Mouse (Mus musculus) hindbrain, embryonic 15.5 days (tissue): Measurements from ENCODE around the gene Sc5d. TPM values are rescaled to one million over a fixed set of nuclear protein-coding genes. Genes with fewer than 3 reads are reported as not detected.

Source experiments
- ATAC-seq: fragments of 200-750 bp; cut with Nextera tagmentation; 2 replicates; pipeline ENCODE4 v1.8.0; 2017; ENCODE audit warnings: low read depth, moderate number of reproducible peaks, moderate TSS enrichment; ENCODE audit not compliant: low FRiP score
- H3K27ac ChIP-seq: fragments of 300-500 bp; sonication (generic); replicated peaks from 2 replicates; pipeline ENCODE4 v1.5.1; 2015; ENCODE audit warnings: mild to moderate bottlenecking, inconsistent platforms
- H3K27me3 ChIP-seq: fragments of 300-500 bp; sonication (generic); 2 replicates; pipeline ENCODE4 v1.6.1; 2015; ENCODE audit warnings: control low read depth, inconsistent platforms
- H3K36me3 ChIP-seq: fragments of 300-500 bp; sonication (generic); 2 replicates; pipeline ENCODE4 v1.6.1; 2015; ENCODE audit warnings: control low read depth, inconsistent platforms
- H3K4me1 ChIP-seq: fragments of 300-500 bp; sonication (generic); replicated peaks from 2 replicates; pipeline ENCODE4 v1.6.1; 2015; ENCODE audit warnings: control low read depth, inconsistent platforms
- H3K4me2 ChIP-seq: fragments of 300-500 bp; sonication (generic); 2 replicates; pipeline ENCODE4 v1.6.1; 2015; ENCODE audit warnings: moderate library complexity, mild to moderate bottlenecking, inconsistent platforms
- H3K4me3 ChIP-seq: fragments of 300-500 bp; sonication (generic); 2 replicates; pipeline ENCODE4 v1.5.1; 2015; ENCODE audit warnings: mild to moderate bottlenecking, inconsistent platforms
- H3K9ac ChIP-seq: fragments of 300-500 bp; sonication (generic); 2 replicates; pipeline ENCODE4 v1.6.1; 2015; ENCODE audit warnings: inconsistent platforms
- H3K9me3 ChIP-seq: fragments of 300-500 bp; sonication (generic); 2 replicates; pipeline ENCODE4 v1.6.1; 2016; ENCODE audit warnings: control low read depth, inconsistent platforms
- WGBS: fragments of 180-500 bp; shearing (Covaris S2); methylation state at CpG from one replicate; pipeline ENCODE4 v1.1.7; 2015; 5-methylcytosine and 5-hydroxymethylcytosine counted together
- polyA plus RNA-seq: library from polyadenylated mRNA; unstranded; fragments of >200 nt; fragmentation: Nextera tagmentation; extraction: Ambion mirVana; gene quantifications from 2 replicates; pipeline ENCODE4 v1.2.1, GENCODE M21; 2015

Sc5d gene
- 73.4 and 77.8 TPM in 2 replicates for polyA plus RNA-seq

DNA sequence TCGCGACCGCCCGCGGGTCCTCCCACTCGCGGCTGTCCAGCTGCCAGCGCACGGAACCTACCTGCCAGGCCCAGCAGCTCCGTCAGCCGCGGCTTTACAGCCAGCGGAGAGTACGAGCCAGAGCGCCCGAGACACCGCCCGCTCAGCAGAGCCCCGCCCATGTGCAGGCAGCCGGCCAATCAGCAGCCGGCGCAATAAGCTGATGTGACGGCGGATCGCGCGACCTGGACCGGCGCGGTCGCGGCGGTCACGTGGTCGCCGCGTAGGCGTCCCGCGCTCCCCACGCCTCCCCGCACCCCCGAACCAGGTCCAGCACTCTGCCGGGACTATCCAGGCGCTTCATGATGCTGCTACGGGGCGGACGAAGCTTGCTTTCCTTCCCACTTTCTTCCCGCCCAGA, at the start of gene Sc5d:
Gene Sc5d (minus strand): TSS at position 112 of the 400 bp plus-strand sequence.
- 0% methylated on average over 43 of the region's 49 CpGs for WGBS
- ATAC-seq, result peak; percentile 99
- no peaks in the 10 kb centered on the region for H3K27me3 ChIP-seq
- peak within 1 kb of the TSS; percentile 83 for H3K9ac ChIP-seq
- peaks cover 9% of the 10 kb centered on the region for H3K36me3 ChIP-seq
- peak within 1 kb of the TSS; percentile 88 for H3K27ac ChIP-seq
- H3K9me3 ChIP-seq, result no peaks in the 10 kb centered on the region
- H3K4me3 ChIP-seq, result peak within 1 kb of the TSS; percentile 69
- peaks cover 38% of the 10 kb centered on the region for H3K4me1 ChIP-seq
- H3K4me2 ChIP-seq, result peak within 1 kb of the TSS; percentile 75

DNA sequence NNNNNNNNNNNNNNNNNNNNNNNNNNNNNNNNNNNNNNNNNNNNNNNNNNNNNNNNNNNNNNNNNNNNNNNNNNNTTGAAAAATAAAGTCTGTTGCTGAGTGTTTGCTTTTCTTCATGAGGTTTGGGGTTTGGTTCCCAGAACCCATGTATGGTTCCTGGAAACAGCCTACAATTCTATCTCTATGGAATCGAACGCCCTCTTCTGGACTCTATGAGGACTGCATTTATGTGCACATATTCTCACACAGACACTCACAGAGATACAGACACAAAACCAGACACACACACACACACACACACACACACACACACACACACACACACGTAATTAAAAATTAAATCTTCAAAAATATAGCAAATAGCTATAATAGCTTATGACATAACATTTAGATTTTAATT, 47.3 kb upstream of the Sc5d start:
- H3K9me3 ChIP-seq, result no peaks in the 10 kb centered on the region
- H3K4me2 ChIP-seq, result no peak overlapping the region
- no peaks in the 10 kb centered on the region for H3K4me1 ChIP-seq
- no peak for ATAC-seq
- no peaks in the 10 kb centered on the region for H3K36me3 ChIP-seq
- no peak overlapping the region for H3K4me3 ChIP-seq
- H3K27me3 ChIP-seq, result no peaks in the 10 kb centered on the region
- no peak overlapping the region for H3K27ac ChIP-seq
- 85% methylated on average over 3 of the region's 3 CpGs for WGBS
- H3K9ac ChIP-seq, result no peak overlapping the region

DNA sequence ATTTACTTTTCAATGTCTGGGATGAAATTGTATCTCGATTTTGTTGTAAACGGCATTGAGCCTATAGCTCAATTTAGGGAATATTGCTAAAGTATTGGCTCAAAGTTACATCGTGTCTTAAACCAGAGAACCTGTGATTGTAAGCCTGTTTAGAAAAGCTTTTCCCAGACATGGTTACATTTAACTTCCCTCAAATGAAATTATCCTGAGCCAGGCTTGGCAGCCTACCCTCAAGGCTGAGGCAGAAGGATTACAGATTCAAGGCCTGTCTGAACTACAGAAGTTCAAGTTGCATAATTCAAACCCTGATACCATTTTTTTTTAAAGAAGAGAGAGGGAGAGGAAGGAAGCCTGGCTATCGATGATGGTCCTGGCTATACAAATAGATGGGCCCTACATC, 39.8 kb upstream of the Sc5d start:
- H3K4me2 ChIP-seq, result no peak overlapping the region
- H3K9ac ChIP-seq, result no peak overlapping the region
- no peaks in the 10 kb centered on the region for H3K4me1 ChIP-seq
- no peak overlapping the region for H3K4me3 ChIP-seq
- H3K27me3 ChIP-seq, result no peaks in the 10 kb centered on the region
- no peak overlapping the region for H3K27ac ChIP-seq
- no peaks in the 10 kb centered on the region for H3K36me3 ChIP-seq
- no peaks in the 10 kb centered on the region for H3K9me3 ChIP-seq
- ATAC-seq, result no peak
- WGBS, result 93% methylated on average over 4 of the region's 4 CpGs

DNA sequence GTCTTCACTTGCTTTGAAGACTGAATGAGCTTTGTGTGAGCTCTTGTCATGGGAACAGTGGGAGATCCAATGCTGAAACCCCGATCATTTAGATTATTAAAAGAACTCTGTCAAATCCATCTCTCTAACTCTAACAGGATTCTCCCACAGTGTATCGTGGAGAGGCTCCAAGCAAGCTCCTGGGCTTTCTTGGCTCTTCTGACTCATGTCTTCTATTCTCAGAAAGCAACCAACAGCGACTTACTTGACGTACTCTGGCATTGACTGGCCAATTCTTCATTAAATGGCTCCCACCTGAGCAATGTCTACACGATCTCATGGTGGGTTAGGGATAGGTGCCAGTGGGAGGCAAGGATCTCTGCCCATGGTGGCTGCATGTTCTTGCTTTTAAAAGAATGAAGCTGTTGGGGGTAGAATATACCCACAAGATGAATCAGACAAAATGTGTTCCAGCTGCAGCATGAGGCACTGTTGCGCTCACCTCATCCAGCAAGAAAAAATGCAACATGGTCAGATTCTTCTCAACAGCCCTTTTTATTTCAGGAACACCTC, 37.1 kb upstream of the Sc5d start:
- no peak for ATAC-seq
- H3K9ac ChIP-seq, result no peak overlapping the region
- no peaks in the 10 kb centered on the region for H3K9me3 ChIP-seq
- H3K27me3 ChIP-seq, result no peaks in the 10 kb centered on the region
- H3K27ac ChIP-seq, result no peak overlapping the region
- no peaks in the 10 kb centered on the region for H3K36me3 ChIP-seq
- H3K4me1 ChIP-seq, result no peaks in the 10 kb centered on the region
- WGBS, result 69% methylated on average over 6 of the region's 6 CpGs
- H3K4me2 ChIP-seq, result no peak overlapping the region
- H3K4me3 ChIP-seq, result no peak overlapping the region

DNA sequence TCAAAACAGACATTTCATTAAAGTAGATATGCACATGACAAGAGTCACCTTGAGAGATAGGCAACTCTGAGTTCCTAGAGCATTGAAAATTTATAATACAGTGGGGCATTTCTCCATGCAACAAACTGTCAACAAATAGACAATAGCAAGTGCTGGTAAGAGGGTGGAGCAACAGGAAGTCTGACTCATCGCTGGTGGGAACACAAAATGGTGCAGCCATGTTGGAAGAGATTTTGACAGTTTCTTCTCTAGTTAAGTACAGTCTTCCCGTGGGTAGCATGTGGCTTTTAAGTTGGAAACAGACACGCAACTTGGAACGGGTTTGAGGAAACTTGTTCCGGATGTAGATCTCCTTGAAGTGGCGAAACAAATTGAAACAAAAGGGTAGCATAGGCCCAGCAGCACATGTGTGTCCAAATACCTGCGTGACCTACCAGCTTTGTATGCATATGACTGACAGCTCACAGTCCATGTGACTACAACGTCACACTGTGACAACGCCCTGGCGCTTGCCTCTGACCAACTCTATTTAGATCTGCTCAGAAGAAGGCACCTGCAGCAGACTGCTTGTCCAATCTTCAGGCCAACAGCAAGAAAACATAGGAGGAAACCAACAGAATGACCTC, 32.4 kb upstream of the Sc5d start:
- Histone ChIP-seq H3K4me1 (peaks cover 8% of the 10 kb centered on the region; the same call in 1 of the 2 replicates), H3K27me3 (no peaks in the 10 kb centered on the region), H3K4me3 (no peak overlapping the region), H3K9ac (no peak overlapping the region), H3K27ac (no peak overlapping the region), H3K36me3 (no peaks in the 10 kb centered on the region), H3K4me2 (no peak overlapping the region), H3K9me3 (no peaks in the 10 kb centered on the region)
- WGBS, result 95% methylated on average over 10 of the region's 10 CpGs
- ATAC-seq, result no peak

DNA sequence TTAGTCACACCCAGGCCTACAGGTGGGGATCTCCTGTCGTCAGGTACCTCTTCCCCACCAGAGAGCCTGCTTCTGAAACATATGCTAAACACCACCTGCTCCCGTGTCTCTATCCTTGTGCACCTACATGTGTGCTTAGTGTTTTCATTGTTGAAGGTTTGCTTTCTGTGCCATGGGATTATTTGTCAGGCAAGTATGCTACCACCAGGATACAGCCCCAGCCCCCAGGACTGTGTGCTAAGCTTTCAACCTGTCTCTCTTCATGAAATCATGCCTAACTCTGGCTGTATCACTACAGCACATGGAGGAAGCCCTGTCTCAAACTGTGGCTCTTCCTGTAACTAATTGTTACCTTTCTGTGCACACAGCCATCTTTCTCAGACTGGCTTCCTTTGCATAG, 30.1 kb upstream of the Sc5d start:
- H3K4me1 ChIP-seq, result peaks cover 8% of the 10 kb centered on the region; the same call in 1 of the 2 replicates
- no peak overlapping the region for H3K4me3 ChIP-seq
- no peaks in the 10 kb centered on the region for H3K27me3 ChIP-seq
- H3K9me3 ChIP-seq, result no peaks in the 10 kb centered on the region
- no peak overlapping the region for H3K27ac ChIP-seq
- H3K9ac ChIP-seq, result no peak overlapping the region
- H3K36me3 ChIP-seq, result no peaks in the 10 kb centered on the region
- WGBS, result 82% methylated on average over 2 of the region's 2 CpGs
- ATAC-seq, result no peak
- no peak overlapping the region for H3K4me2 ChIP-seq

DNA sequence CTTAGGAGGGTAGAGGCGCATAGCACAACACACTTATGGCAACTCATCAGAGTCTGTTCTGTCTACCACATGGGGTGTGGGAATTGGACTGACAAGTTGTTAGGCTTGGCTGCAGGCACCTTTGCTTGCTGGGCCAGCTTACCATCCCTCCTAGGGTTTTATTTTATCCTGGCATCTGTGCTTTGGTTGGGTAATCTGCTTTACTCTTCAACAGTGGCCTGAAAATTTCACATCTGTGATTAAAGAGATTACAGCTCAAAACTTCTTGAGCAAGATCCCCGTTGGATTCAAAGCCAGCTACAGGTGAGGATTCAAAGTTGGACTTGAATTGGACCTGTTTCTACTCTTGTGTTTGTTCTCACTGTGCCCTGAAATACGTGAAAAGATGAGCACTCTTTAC, 29.5 kb upstream of the Sc5d start:
- no peak overlapping the region for H3K9ac ChIP-seq
- 84% methylated on average over 3 of the region's 3 CpGs for WGBS
- H3K4me1 ChIP-seq, result peaks cover 8% of the 10 kb centered on the region; the same call in 1 of the 2 replicates
- no peak for ATAC-seq
- H3K36me3 ChIP-seq, result no peaks in the 10 kb centered on the region
- H3K27ac ChIP-seq, result no peak overlapping the region
- H3K4me2 ChIP-seq, result no peak overlapping the region
- no peaks in the 10 kb centered on the region for H3K27me3 ChIP-seq
- H3K9me3 ChIP-seq, result no peaks in the 10 kb centered on the region
- H3K4me3 ChIP-seq, result no peak overlapping the region

DNA sequence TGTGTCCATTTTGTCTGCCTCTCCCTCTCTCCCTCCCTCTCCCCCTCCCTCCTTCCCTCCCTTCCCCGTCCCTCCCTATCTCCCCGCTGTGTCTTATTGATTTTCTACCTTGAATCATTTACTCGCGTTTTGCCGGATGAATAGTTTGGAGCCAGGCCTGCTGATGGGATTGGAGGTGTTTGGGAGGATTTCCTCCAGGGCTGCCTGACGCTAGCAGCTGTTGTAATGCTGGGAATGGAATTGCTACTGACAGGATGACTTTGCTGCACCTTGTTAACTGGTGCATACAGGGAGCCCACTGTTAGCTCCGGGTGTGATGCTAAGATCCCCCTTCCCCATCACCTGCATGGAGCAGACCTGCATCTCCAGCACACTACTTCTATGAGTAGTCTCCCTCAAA, 29.0 kb upstream of the Sc5d start:
- 0 out of 2 replicates have a peak overlapping the region, but pooled peaks have one; percentile 5 for H3K4me2 ChIP-seq
- peak overlapping the region; percentile 67; the same call in 1 of the 2 replicates for H3K27ac ChIP-seq
- peaks cover 8% of the 10 kb centered on the region; the same call in 1 of the 2 replicates for H3K4me1 ChIP-seq
- no peak for ATAC-seq
- H3K27me3 ChIP-seq, result no peaks in the 10 kb centered on the region
- H3K4me3 ChIP-seq, result no peak overlapping the region
- no peaks in the 10 kb centered on the region for H3K36me3 ChIP-seq
- 27% methylated on average over 7 of the region's 7 CpGs for WGBS
- no peak overlapping the region for H3K9ac ChIP-seq
- H3K9me3 ChIP-seq, result no peaks in the 10 kb centered on the region

DNA sequence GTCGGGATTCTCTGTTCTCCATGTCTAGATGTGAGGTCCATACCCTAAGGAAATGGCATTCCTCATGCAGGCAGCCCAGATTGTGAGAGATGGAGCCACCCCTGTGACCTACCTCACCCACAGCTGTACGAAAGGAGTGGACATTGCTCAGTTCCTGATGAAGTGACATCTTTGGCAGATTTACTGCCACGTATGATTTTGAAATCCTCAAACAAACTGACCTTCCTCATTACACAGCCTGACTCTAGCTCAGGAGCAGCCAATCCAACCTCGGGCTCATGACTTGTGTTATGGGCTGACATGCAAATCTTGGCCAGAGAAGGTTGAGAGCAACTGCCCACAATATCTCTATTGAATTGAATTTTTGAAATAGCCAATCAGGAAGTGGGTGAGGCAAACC, 15.6 kb upstream of the Sc5d start:
- Histone ChIP-seq H3K4me1 (no peaks in the 10 kb centered on the region), H3K36me3 (no peaks in the 10 kb centered on the region), H3K4me3 (no peak overlapping the region), H3K9ac (no peak overlapping the region), H3K27ac (no peak overlapping the region), H3K9me3 (no peaks in the 10 kb centered on the region), H3K27me3 (no peaks in the 10 kb centered on the region), H3K4me2 (no peak overlapping the region)
- no peak for ATAC-seq
- 79% methylated on average over 4 of the region's 4 CpGs for WGBS

DNA sequence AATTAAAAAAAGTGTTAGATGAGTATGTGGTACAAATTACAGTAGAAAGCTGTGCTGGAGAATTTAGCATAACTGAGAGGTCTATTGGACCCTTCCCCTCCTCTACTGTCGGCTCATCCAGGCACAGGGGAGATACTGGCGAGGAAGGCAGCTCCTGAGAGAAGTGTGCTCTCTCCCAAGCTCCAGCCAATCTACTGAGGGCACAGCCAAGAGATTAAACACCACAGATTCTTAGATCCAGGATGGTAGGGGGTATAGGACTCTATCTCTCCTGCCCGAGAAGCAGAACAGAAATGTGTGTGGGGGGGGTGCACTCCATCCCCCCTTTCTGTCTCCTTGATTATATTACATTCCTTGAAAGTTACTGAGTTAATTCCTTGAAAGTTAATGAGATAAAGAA, 14.0 kb upstream of the Sc5d start:
- Histone ChIP-seq H3K9me3 (no peaks in the 10 kb centered on the region), H3K27me3 (no peaks in the 10 kb centered on the region), H3K4me1 (no peaks in the 10 kb centered on the region), H3K9ac (no peak overlapping the region), H3K36me3 (no peaks in the 10 kb centered on the region), H3K4me3 (no peak overlapping the region), H3K27ac (no peak overlapping the region), H3K4me2 (no peak overlapping the region)
- ATAC-seq, result no peak
- WGBS, result 80% methylated on average over 3 of the region's 3 CpGs

DNA sequence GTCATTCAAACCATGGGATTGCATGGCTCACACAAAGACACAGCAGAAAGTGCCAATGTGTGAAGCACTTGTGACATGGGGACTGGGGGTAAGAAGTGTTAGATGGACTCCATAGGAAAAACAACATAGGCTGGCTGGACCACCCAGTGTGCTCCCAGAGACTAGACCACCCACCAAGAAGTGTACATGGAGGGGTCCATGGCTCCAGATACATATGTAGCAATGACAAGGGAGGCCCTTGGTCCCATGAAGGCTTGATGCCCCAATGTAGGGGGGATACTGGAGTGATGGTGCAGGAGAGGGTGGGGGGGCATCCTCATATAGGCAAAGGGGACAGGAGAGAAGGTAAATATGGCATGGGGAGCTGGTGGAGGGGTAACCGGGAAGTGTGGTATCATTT, 13.6 kb upstream of the Sc5d start:
- ATAC-seq, result no peak

DNA sequence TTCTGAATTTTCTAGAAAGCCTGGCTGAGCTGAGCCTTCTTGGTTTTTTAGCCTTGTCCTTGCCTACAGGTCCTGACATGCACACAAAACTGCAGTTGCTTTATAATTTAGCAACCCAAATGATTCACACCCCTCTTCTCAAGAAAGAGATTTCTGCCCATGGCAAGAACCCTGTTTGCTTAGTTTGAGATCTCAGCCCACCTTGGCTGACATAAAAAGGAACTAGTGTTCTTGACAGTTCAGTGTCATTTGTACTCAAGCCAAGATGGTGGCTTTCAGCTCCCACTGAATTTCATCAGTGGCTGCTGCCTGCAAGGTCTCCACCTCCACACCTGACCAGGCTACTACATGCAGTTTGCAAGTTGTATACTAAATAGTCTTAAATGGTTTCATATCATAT, 13.1 kb upstream of the Sc5d start:
- no peaks in the 10 kb centered on the region for H3K4me1 ChIP-seq
- no peak overlapping the region for H3K4me3 ChIP-seq
- H3K9me3 ChIP-seq, result no peaks in the 10 kb centered on the region
- no peak for ATAC-seq
- H3K27ac ChIP-seq, result no peak overlapping the region
- no peak overlapping the region for H3K9ac ChIP-seq
- H3K4me2 ChIP-seq, result no peak overlapping the region
- no peaks in the 10 kb centered on the region for H3K27me3 ChIP-seq
- H3K36me3 ChIP-seq, result no peaks in the 10 kb centered on the region

More for the DNA sequence above, 13.6 kb upstream of the Sc5d start:
- H3K9ac ChIP-seq, result no peak overlapping the region
- no peak overlapping the region for H3K4me2 ChIP-seq
- H3K27ac ChIP-seq, result no peak overlapping the region
- no peaks in the 10 kb centered on the region for H3K27me3 ChIP-seq
- H3K9me3 ChIP-seq, result no peaks in the 10 kb centered on the region
- H3K4me1 ChIP-seq, result no peaks in the 10 kb centered on the region
- no peaks in the 10 kb centered on the region for H3K36me3 ChIP-seq
- no peak overlapping the region for H3K4me3 ChIP-seq
- 100% methylated on average over 1 of the region's 1 CpGs for WGBS

DNA sequence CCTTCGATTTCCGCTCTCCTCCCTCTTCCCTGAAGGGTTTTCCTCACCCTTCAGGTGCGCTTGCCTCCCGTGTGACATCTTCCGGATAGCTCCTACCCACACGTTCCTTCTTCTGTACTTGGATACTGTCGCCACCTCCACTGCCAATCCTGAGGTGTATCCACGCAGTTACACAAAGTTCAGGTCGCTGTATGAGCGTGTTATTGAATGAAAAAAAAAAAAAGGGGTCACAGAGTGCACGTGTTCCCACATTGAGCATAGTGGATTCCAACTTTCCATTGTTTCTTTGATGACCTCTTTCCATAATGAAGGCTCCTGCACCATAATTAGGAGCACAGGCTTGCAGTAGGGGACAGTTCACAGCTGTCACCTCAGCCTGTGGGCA, 11.7 kb upstream of the Sc5d start:
- ATAC-seq, result no peak
- Histone ChIP-seq H3K4me2 (no peak overlapping the region), H3K27ac (no peak overlapping the region), H3K27me3 (no peaks in the 10 kb centered on the region), H3K36me3 (no peaks in the 10 kb centered on the region), H3K4me3 (no peak overlapping the region), H3K4me1 (no peaks in the 10 kb centered on the region), H3K9me3 (no peaks in the 10 kb centered on the region), H3K9ac (no peak overlapping the region)
- 71% methylated on average over 11 of the region's 11 CpGs for WGBS
